Mouse (Mus musculus) heart, embryonic 10.5 days (tissue): ENCODE data around the gene Ddx6. TPM values are rescaled to one million over a fixed set of nuclear protein-coding genes. Genes with fewer than 3 reads are reported as not detected.
"Not testable (repeated sequence)": the region's sequence is repeated elsewhere in the genome, so short reads cannot be mapped to it uniquely, and the experiment has no call there.

Experiments used
- DNase-seq: peaks from one replicate; pipeline ENCODE4 v3.0.0-alpha.2; 2017; ENCODE audit warnings: low spot score
- H3K27ac ChIP-seq: fragments of 300-500 bp; sonication (generic); 2 replicates; pipeline ENCODE4 v1.5.1; 2016; ENCODE audit warnings: mild to moderate bottlenecking
- H3K27me3 ChIP-seq: fragments of 300-500 bp; sonication (generic); 2 replicates; pipeline ENCODE4 v1.6.1; 2016; ENCODE audit warnings: mild to moderate bottlenecking; ENCODE audit not compliant: poor library complexity, insufficient read depth, severe bottlenecking
- H3K36me3 ChIP-seq: fragments of 300-500 bp; sonication (generic); 2 replicates; pipeline ENCODE4 v1.6.1; 2016; ENCODE audit warnings: mild to moderate bottlenecking, moderate library complexity
- H3K4me1 ChIP-seq: fragments of 300-500 bp; sonication (generic); 2 replicates; pipeline ENCODE4 v1.6.1; 2016; ENCODE audit warnings: mild to moderate bottlenecking
- H3K4me3 ChIP-seq: fragments of 300-500 bp; sonication (generic); 2 replicates; pipeline ENCODE4 v1.5.1; 2016; ENCODE audit warnings: mild to moderate bottlenecking, moderate library complexity
- H3K9me3 ChIP-seq: fragments of 300-500 bp; sonication (generic); 2 replicates; pipeline ENCODE4 v1.6.1; 2016; ENCODE audit warnings: mild to moderate bottlenecking, moderate library complexity
- WGBS: fragments of 180-500 bp; shearing (Covaris S2); methylation state at CpG from one replicate; pipeline ENCODE4 v1.1.7; 2016; 5-methylcytosine and 5-hydroxymethylcytosine counted together
- polyA plus RNA-seq: library from polyadenylated mRNA; unstranded; fragments of >200 nt; fragmentation: Nextera tagmentation; extraction: Ambion mirVana; gene quantifications from 2 replicates; pipeline ENCODE4 v1.2.1, GENCODE M21; 2016

The Ddx6 gene
- 12.6 and 12.7 TPM in 2 replicates for polyA plus RNA-seq

- no peaks in the 10 kb centered on the region for H3K9me3 ChIP-seq
- no peaks in the 10 kb centered on the region for H3K27me3 ChIP-seq
- H3K36me3 ChIP-seq: peaks cover 27% of the 10 kb centered on the region
- DNase-seq: peak; percentile 85
- WGBS: under 1% methylated on average over 64 of the region's 80 CpGs
- peak within 1 kb of the TSS; percentile 100 for H3K27ac ChIP-seq
- peaks cover 23% of the 10 kb centered on the region for H3K4me1 ChIP-seq
- H3K4me3 ChIP-seq: peak within 1 kb of the TSS; percentile 100
Measured at GRCm38 (mm10) chr9:44604779-44605615, at the start of gene Ddx6. TSS of gene Ddx6 (plus strand) at chr9:44604892.

GRCm38 (mm10) chr9:44561597-44561996, 43.1 kb upstream of the Ddx6 start, which contains the start of gene Cxcr5:
TSS of gene Cxcr5 (minus strand) at chr9:44561877.
- Histone ChIP-seq H3K4me1 (peaks cover 6% of the 10 kb centered on the region), H3K27ac (no peak within 1 kb of the TSS), H3K4me3 (no peak within 1 kb of the TSS), H3K27me3 (no peaks in the 10 kb centered on the region), H3K36me3 (no peaks in the 10 kb centered on the region), H3K9me3 (no peaks in the 10 kb centered on the region)
- DNase-seq: no peak
- WGBS: 60% methylated on average over 4 of the region's 4 CpGs

GRCm38 (mm10) chr9:44562936-44563335, 41.8 kb upstream of the Ddx6 start:
- no peak for DNase-seq
- Histone ChIP-seq H3K4me1 (peaks cover 6% of the 10 kb centered on the region), H3K27me3 (no peaks in the 10 kb centered on the region), H3K4me3 (no peak overlapping the region), H3K27ac (no peak overlapping the region), H3K9me3 (no peaks in the 10 kb centered on the region), H3K36me3 (no peaks in the 10 kb centered on the region)
- 59% methylated on average over 12 of the region's 12 CpGs for WGBS

- DNase-seq: no peak
- H3K4me1 ChIP-seq: peaks cover 6% of the 10 kb centered on the region
- no peak overlapping the region for H3K4me3 ChIP-seq
- WGBS: 49% methylated on average over 6 of the region's 6 CpGs
- no peaks in the 10 kb centered on the region for H3K27me3 ChIP-seq
- no peaks in the 10 kb centered on the region for H3K36me3 ChIP-seq
- H3K27ac ChIP-seq: peak overlapping the region; percentile 6; the same call in 1 of the 2 replicates
- no peaks in the 10 kb centered on the region for H3K9me3 ChIP-seq
Measured at GRCm38 (mm10) chr9:44565367-44565766, 39.3 kb upstream of the Ddx6 start.

GRCm38 (mm10) chr9:44567338-44568082, 37.2 kb upstream of the Ddx6 start:
- 78% methylated on average over 9 of the region's 9 CpGs for WGBS
- DNase-seq: no peak
- no peaks in the 10 kb centered on the region for H3K27me3 ChIP-seq
- H3K36me3 ChIP-seq: no peaks in the 10 kb centered on the region
- no peak overlapping the region for H3K27ac ChIP-seq
- H3K9me3 ChIP-seq: no peaks in the 10 kb centered on the region
- no peak overlapping the region for H3K4me3 ChIP-seq
- peaks cover 6% of the 10 kb centered on the region for H3K4me1 ChIP-seq

GRCm38 (mm10) chr9:44568083-44568455, 36.6 kb upstream of the Ddx6 start:
- Histone ChIP-seq H3K4me3 (no peak overlapping the region), H3K36me3 (no peaks in the 10 kb centered on the region), H3K27me3 (no peaks in the 10 kb centered on the region), H3K4me1 (peaks cover 6% of the 10 kb centered on the region), H3K9me3 (no peaks in the 10 kb centered on the region), H3K27ac (no peak overlapping the region)
- WGBS: 56% methylated on average over 7 of the region's 7 CpGs
- DNase-seq: no peak

- no peak for DNase-seq
- no peak overlapping the region for H3K27ac ChIP-seq
- no peaks in the 10 kb centered on the region for H3K36me3 ChIP-seq
- no peaks in the 10 kb centered on the region for H3K27me3 ChIP-seq
- no peaks in the 10 kb centered on the region for H3K9me3 ChIP-seq
- H3K4me3 ChIP-seq: no peak overlapping the region
- 78% methylated on average over 12 of the region's 12 CpGs for WGBS
- H3K4me1 ChIP-seq: no peaks in the 10 kb centered on the region
Measured at GRCm38 (mm10) chr9:44570939-44571382, 33.7 kb upstream of the Ddx6 start.

GRCm38 (mm10) chr9:44573306-44573705, 31.4 kb upstream of the Ddx6 start:
- H3K27me3 ChIP-seq: no peaks in the 10 kb centered on the region
- no peak for DNase-seq

GRCm38 (mm10) chr9:44575095-44575494, 29.6 kb upstream of the Ddx6 start:
- Histone ChIP-seq H3K4me1 (peaks cover 10% of the 10 kb centered on the region), H3K9me3 (no peaks in the 10 kb centered on the region), H3K36me3 (no peaks in the 10 kb centered on the region), H3K27ac (no peak overlapping the region), H3K4me3 (no peak overlapping the region), H3K27me3 (no peaks in the 10 kb centered on the region)
- WGBS: 89% methylated on average over 2 of the region's 2 CpGs
- DNase-seq: no peak

More at GRCm38 (mm10) chr9:44573306-44573705, 31.4 kb upstream of the Ddx6 start:
- no peaks in the 10 kb centered on the region for H3K4me1 ChIP-seq
- no peaks in the 10 kb centered on the region for H3K9me3 ChIP-seq
- no peak overlapping the region for H3K4me3 ChIP-seq
- no peaks in the 10 kb centered on the region for H3K36me3 ChIP-seq
- no peak overlapping the region for H3K27ac ChIP-seq
- 75% methylated on average over 4 of the region's 4 CpGs for WGBS

- 83% methylated on average over 7 of the region's 7 CpGs for WGBS
Measured at GRCm38 (mm10) chr9:44576046-44576445, 28.6 kb upstream of the Ddx6 start.

GRCm38 (mm10) chr9:44579392-44579791, 25.3 kb upstream of the Ddx6 start:
- WGBS: 23% methylated on average over 6 of the region's 6 CpGs
- Histone ChIP-seq H3K4me1 (peaks cover 12% of the 10 kb centered on the region), H3K9me3 (no peaks in the 10 kb centered on the region), H3K4me3 (peak overlapping the region; percentile 22; the same call in 1 of the 2 replicates), H3K36me3 (no peaks in the 10 kb centered on the region), H3K27me3 (no peaks in the 10 kb centered on the region), H3K27ac (no peak overlapping the region)
- no peak for DNase-seq

More at GRCm38 (mm10) chr9:44576046-44576445, 28.6 kb upstream of the Ddx6 start:
- not testable (repeated sequence) for H3K27ac ChIP-seq, H3K4me3 ChIP-seq, H3K36me3 ChIP-seq, H3K27me3 ChIP-seq, DNase-seq, H3K9me3 ChIP-seq
- peaks cover 12% of the 10 kb centered on the region for H3K4me1 ChIP-seq

- Histone ChIP-seq H3K36me3 (no peaks in the 10 kb centered on the region), H3K4me1 (peaks cover 12% of the 10 kb centered on the region), H3K9me3 (no peaks in the 10 kb centered on the region), H3K27me3 (no peaks in the 10 kb centered on the region), H3K27ac (no peak overlapping the region), H3K4me3 (no peak overlapping the region)
- 68% methylated on average over 5 of the region's 5 CpGs for WGBS
- DNase-seq: no peak
Measured at GRCm38 (mm10) chr9:44580085-44580484, 24.6 kb upstream of the Ddx6 start.

- Histone ChIP-seq H3K4me1 (peaks cover 13% of the 10 kb centered on the region), H3K27me3 (no peaks in the 10 kb centered on the region), H3K27ac (no peak overlapping the region), H3K9me3 (no peaks in the 10 kb centered on the region), H3K4me3 (no peak overlapping the region), H3K36me3 (no peaks in the 10 kb centered on the region)
- 61% methylated on average over 3 of the region's 3 CpGs for WGBS
- no peak for DNase-seq
Measured at GRCm38 (mm10) chr9:44581423-44581822, 23.3 kb upstream of the Ddx6 start.
